Mouse (Mus musculus) E14TG2a.4 (cell line): ENCODE measurements around the gene Samd14.

Source experiments
- CTCF ChIP-seq: conservative IDR thresholded peaks from 2 replicates; pipeline ENCODE4 v1.5.1; 2014; ENCODE audit warnings: low read length
- POU5F1 ChIP-seq: IDR thresholded peaks from 2 replicates; pipeline ENCODE4 v1.6.1; 2014; ENCODE audit warnings: low read length, borderline replicate concordance

DNA sequence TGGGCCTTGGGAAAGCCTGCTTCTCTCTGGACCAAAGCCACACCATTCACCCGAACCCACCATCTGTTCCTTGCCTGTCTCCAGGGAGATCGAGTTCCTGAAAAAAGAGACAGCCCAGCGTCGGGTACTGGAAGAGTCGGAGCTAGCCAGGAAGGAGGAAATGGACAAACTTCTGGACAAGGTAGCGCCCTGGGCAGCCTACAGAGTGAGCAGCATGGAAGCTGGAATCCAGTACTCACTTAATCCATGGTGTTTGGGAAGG lies 4.8 kb upstream of the Samd14 start:
- no peak for TF ChIP-seq CTCF
- TF ChIP-seq POU5F1, result no peak
